Mouse (Mus musculus) kidney, postnatal 0 days (tissue): ENCODE data around the gene Polr3g. TPM values are rescaled to one million over a fixed set of nuclear protein-coding genes. Genes with fewer than 3 reads are reported as not detected.

Experiments used
- ATAC-seq: fragments of 200-750 bp; cut with Nextera tagmentation; replicated peaks from 2 replicates; pipeline ENCODE4 v1.8.0; 2017; ENCODE audit warnings: low read depth, moderate number of reproducible peaks, moderate TSS enrichment, moderate library complexity; ENCODE audit not compliant: low FRiP score
- DNase-seq: peaks from one replicate; pipeline ENCODE4 v3.0.0-alpha.2; 2016; ENCODE audit warnings: low spot score
- H3K27ac ChIP-seq: fragments of 300-500 bp; sonication (generic); 2 replicates; pipeline ENCODE4 v1.5.1; 2014; ENCODE audit warnings: mild to moderate bottlenecking
- H3K27me3 ChIP-seq: fragments of 300-500 bp; sonication (generic); 2 replicates; pipeline ENCODE4 v1.6.1; 2014; ENCODE audit warnings: low read length, mixed read lengths; ENCODE audit not compliant: insufficient read depth
- H3K36me3 ChIP-seq: fragments of 300-500 bp; sonication (generic); 2 replicates; pipeline ENCODE4 v1.6.1; 2014; ENCODE audit warnings: low read length, mixed read lengths; ENCODE audit not compliant: insufficient read depth
- H3K4me1 ChIP-seq: fragments of 300-500 bp; sonication (generic); replicated peaks from 2 replicates; pipeline ENCODE4 v1.6.1; 2014; ENCODE audit warnings: antibody characterized with exemption, low read length, mixed read lengths; ENCODE audit not compliant: insufficient read depth
- H3K4me2 ChIP-seq: fragments of 300-500 bp; sonication (generic); 2 replicates; pipeline ENCODE4 v1.6.1; 2014; ENCODE audit warnings: mild to moderate bottlenecking, low read length, moderate library complexity, mixed read lengths
- H3K4me3 ChIP-seq: fragments of 300-500 bp; sonication (generic); replicated peaks from 2 replicates; pipeline ENCODE4 v1.5.1; 2014; ENCODE audit warnings: low read depth, low read length
- H3K9ac ChIP-seq: fragments of 300-500 bp; sonication (generic); 2 replicates; pipeline ENCODE4 v1.6.1; 2014; ENCODE audit warnings: low read depth, low read length
- H3K9me3 ChIP-seq: fragments of 300-500 bp; sonication (generic); replicated peaks from 2 replicates; pipeline ENCODE4 v1.6.1; 2016; ENCODE audit warnings: low read length, inconsistent platforms, mixed read lengths
- CTCF ChIP-seq: IDR thresholded peaks from 2 replicates; pipeline ENCODE4 v1.5.1; 2016; ENCODE audit warnings: antibody characterized with exemption, low read depth, mild to moderate bottlenecking, moderate library complexity
- WGBS: fragments of 180-500 bp; shearing (Covaris S2); extraction: QIAGEN DNeasy Blood & Tissue Kit; methylation state at CpG from one replicate; pipeline ENCODE4 v1.1.7; 2014; 5-methylcytosine and 5-hydroxymethylcytosine counted together
- polyA plus RNA-seq: library from polyadenylated mRNA; unstranded; fragments of >200 nt; fragmentation: Nextera tagmentation; extraction: Ambion mirVana; gene quantifications from 2 replicates; pipeline ENCODE4 v1.2.1, GENCODE M21; 2015

Polr3g gene
- polyA plus RNA-seq, 1 experiment from 2014 or later: 8.1 TPM

- H3K4me1 ChIP-seq: no peaks in the 10 kb centered on the region
- ATAC-seq (no peak), DNase-seq (no peak)
- no peak overlapping the region for H3K27ac ChIP-seq
- H3K9ac ChIP-seq: no peak overlapping the region
- no peak overlapping the region for H3K4me3 ChIP-seq
- H3K4me2 ChIP-seq: no peak overlapping the region
- no peaks in the 10 kb centered on the region for H3K27me3 ChIP-seq
- peaks cover 6% of the 10 kb centered on the region; the same call in 1 of the 2 replicates for H3K36me3 ChIP-seq
- no peak for TF ChIP-seq CTCF
- H3K9me3 ChIP-seq: no peaks in the 10 kb centered on the region
- WGBS: 80% methylated on average over 8 of the region's 8 CpGs
Observed at GRCm38 (mm10) chr13:81675333-81675732, 35.5 kb downstream of the Polr3g start.

- H3K36me3 ChIP-seq: peaks cover 49% of the 10 kb centered on the region
- no peak overlapping the region for H3K27ac ChIP-seq
- no peak overlapping the region for H3K4me2 ChIP-seq
- DNase-seq (no peak), ATAC-seq (no peak)
- H3K27me3 ChIP-seq: no peaks in the 10 kb centered on the region
- no peak for TF ChIP-seq CTCF
- 89% methylated on average over 5 of the region's 5 CpGs for WGBS
- H3K4me1 ChIP-seq: no peaks in the 10 kb centered on the region
- H3K9me3 ChIP-seq: no peaks in the 10 kb centered on the region
- no peak overlapping the region for H3K9ac ChIP-seq
- no peak overlapping the region for H3K4me3 ChIP-seq
Observed at GRCm38 (mm10) chr13:81667713-81668112, 43.1 kb downstream of the Polr3g start.

- 0 out of 2 replicates have a peak, but pooled peaks cover 2% of the 10 kb centered on the region for H3K4me1 ChIP-seq
- H3K9me3 ChIP-seq: no peaks in the 10 kb centered on the region
- no peak overlapping the region for H3K9ac ChIP-seq
- DNase-seq (no peak), ATAC-seq (no peak)
- no peak for TF ChIP-seq CTCF
- peaks cover 41% of the 10 kb centered on the region for H3K36me3 ChIP-seq
- no peak overlapping the region for H3K4me3 ChIP-seq
- H3K4me2 ChIP-seq: no peak overlapping the region
- WGBS: 90% methylated on average over 5 of the region's 5 CpGs
- no peaks in the 10 kb centered on the region for H3K27me3 ChIP-seq
- no peak overlapping the region for H3K27ac ChIP-seq
Observed at GRCm38 (mm10) chr13:81664331-81664698, 46.5 kb downstream of the Polr3g start.

GRCm38 (mm10) chr13:81663566-81664330 is 47.1 kb downstream of the Polr3g start:
- Histone ChIP-seq H3K4me3 (no peak overlapping the region), H3K9me3 (no peaks in the 10 kb centered on the region), H3K36me3 (peaks cover 39% of the 10 kb centered on the region), H3K4me1 (peaks cover 6% of the 10 kb centered on the region), H3K4me2 (no peak overlapping the region), H3K27ac (no peak overlapping the region), H3K27me3 (no peaks in the 10 kb centered on the region), H3K9ac (no peak overlapping the region)
- DNase-seq (no peak), ATAC-seq (no peak)
- WGBS: 86% methylated on average over 12 of the region's 12 CpGs
- no peak for TF ChIP-seq CTCF

- TF ChIP-seq CTCF: no peak
- DNase-seq (no peak), ATAC-seq (peak; percentile 3; the same call in 1 of the 2 replicates)
- H3K4me3 ChIP-seq: peak overlapping the region; percentile 92
- H3K9ac ChIP-seq: peak overlapping the region; percentile 79
- H3K4me2 ChIP-seq: peak overlapping the region; percentile 85
- peaks cover 11% of the 10 kb centered on the region for H3K4me1 ChIP-seq
- H3K36me3 ChIP-seq: no peaks in the 10 kb centered on the region
- peak overlapping the region; percentile 89 for H3K27ac ChIP-seq
- no peaks in the 10 kb centered on the region for H3K9me3 ChIP-seq
- 5% methylated on average over 21 of the region's 21 CpGs for WGBS
- H3K27me3 ChIP-seq: no peaks in the 10 kb centered on the region
Observed at GRCm38 (mm10) chr13:81658053-81658752, 52.6 kb downstream of the Polr3g start.

GRCm38 (mm10) chr13:81657351-81658052 is 53.3 kb downstream of the Polr3g start, which contains the start of gene Lysmd3:
TSS of gene Lysmd3 (plus strand) at chr13:81657663.
- Histone ChIP-seq H3K4me2 (peak within 1 kb of the TSS; percentile 85), H3K36me3 (no peaks in the 10 kb centered on the region), H3K27me3 (no peaks in the 10 kb centered on the region), H3K27ac (peak within 1 kb of the TSS; percentile 89), H3K9me3 (no peaks in the 10 kb centered on the region), H3K9ac (peak within 1 kb of the TSS; percentile 79), H3K4me1 (peaks cover 11% of the 10 kb centered on the region), H3K4me3 (peak within 1 kb of the TSS; percentile 92)
- under 1% methylated on average over 67 of the region's 73 CpGs for WGBS
- ATAC-seq: peak; percentile 99
- peak; percentile 95 for DNase-seq
- TF ChIP-seq CTCF: no peak
